Comparison of ENCODE assay signal across 8 mouse cellular contexts in the genomic region with DNA sequence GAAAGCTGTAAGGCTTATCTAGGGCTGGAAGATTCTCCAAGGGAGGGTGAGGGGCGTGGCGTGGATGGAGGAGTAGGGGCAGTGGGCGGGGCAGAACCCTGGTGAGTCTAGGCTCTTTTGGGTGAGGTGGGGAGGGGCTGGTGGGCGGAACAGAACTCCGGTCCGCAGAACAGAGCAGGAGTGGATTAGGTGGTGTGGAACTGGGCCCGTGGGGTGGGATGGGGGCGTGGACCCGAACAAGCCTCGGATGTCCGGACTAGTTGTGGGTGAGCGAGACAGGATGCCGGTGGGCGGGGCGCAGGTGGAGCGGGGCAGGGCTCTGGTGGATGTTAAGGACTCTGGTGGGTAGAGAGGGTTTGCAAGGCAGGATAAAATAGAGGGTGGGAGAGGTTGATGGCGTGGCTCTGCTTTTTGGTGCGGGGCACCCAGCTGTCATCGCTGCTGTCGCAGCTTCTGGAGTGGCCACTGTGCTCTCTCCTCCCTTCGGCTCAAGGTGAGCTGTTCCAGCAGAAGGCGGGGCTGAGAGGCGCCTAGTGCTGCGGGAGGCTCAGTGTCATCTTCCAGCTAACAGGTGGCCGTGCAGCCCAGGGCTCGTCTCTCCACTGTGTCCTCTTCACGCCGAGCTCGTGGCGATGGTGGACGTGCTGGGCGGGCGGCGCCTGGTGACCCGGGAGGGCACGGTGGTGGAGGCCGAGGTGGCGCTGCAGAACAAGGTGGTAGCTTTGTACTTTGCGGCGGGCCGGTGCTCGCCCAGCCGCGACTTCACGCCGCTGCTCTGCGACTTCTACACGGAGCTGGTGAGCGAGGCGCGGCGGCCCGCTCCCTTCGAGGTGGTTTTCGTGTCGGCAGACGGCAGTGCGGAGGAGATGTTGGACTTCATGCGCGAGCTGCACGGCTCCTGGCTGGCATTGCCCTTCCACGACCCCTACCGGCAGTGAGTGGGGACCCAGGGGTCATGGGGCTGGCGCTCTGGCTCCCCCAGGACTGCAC. TPM values are rescaled to one million over a fixed set of nuclear protein-coding genes. Genes with fewer than 3 reads are reported as not detected.
DNase-seq lines count a peak whose midpoint lies in the region; ATAC-seq lines count a peak whose summit lies in the region.

A gene (plus strand): TSS at position 332 of the 990 bp plus-strand sequence.

- peak within 1 kb of the TSS; percentile 67 for H3K9ac ChIP-seq in heart, embryonic 14.5 days (ENCODE audit: low read length)
- peak within 1 kb of the TSS; percentile 40 for H3K9ac ChIP-seq in kidney, embryonic 16.5 days (replicated peaks; ENCODE audit: low read length)

- H3K4me2 ChIP-seq in heart, embryonic 14.5 days (ENCODE audit: low read length) = peak within 1 kb of the TSS; percentile 100
- H3K4me2 ChIP-seq in kidney, embryonic 16.5 days (replicated peaks; ENCODE audit: low read depth, low read length) = peak within 1 kb of the TSS; percentile 76

- no peaks in the 10 kb centered on the region for H3K9me3 ChIP-seq in heart, embryonic 14.5 days (ENCODE audit: control insufficient read depth, low read length)
- no peaks in the 10 kb centered on the region for H3K9me3 ChIP-seq in kidney, embryonic 16.5 days (ENCODE audit: low read length)

- no peaks in the 10 kb centered on the region for H3K36me3 ChIP-seq in heart, embryonic 14.5 days (ENCODE audit: control insufficient read depth, insufficient read depth, low read length)
- no peaks in the 10 kb centered on the region for H3K36me3 ChIP-seq in kidney, embryonic 16.5 days (ENCODE audit: insufficient read depth, low read length)

- peaks cover 4 to 6% of the 10 kb centered on the region in 2 experiments; a peak in 2 of 4 replicates for H3K4me1 ChIP-seq in heart, embryonic 14.5 days (ENCODE audit: control insufficient read depth in 2 of 2, insufficient read depth in 2 of 2, low read length in 2 of 2)
- peaks cover 9% of the 10 kb centered on the region; the same call in 1 of the 2 replicates for H3K4me1 ChIP-seq in kidney, embryonic 16.5 days (ENCODE audit: insufficient read depth, low read length)

- WGBS in heart, embryonic 14.5 days = under 1% methylated on average over 64 of the region's 64 CpGs
- under 1% methylated on average over 64 of the region's 64 CpGs for WGBS in kidney, embryonic 16.5 days

- H3K27ac ChIP-seq in heart, embryonic 14.5 days (replicated peaks in 1 of 2; ENCODE audit: control insufficient read depth in 1 of 2, insufficient read depth in 1 of 2, low read depth in 2 of 2, low read length in 2 of 2) = no peak within 1 kb of the TSS
- H3K27ac ChIP-seq in kidney, embryonic 16.5 days (ENCODE audit: low read length) = no peak within 1 kb of the TSS

- H3K4me3 ChIP-seq in heart, embryonic 14.5 days (ENCODE audit: control insufficient read depth in 1 of 2, insufficient read depth in 1 of 2, low read depth in 1 of 2, low read length in 2 of 2) = peak within 1 kb of the TSS; percentile 48 to 55
- peak within 1 kb of the TSS; percentile 49 for H3K4me3 ChIP-seq in kidney, embryonic 16.5 days (ENCODE audit: low read length)

- DNase-seq in A20 (ENCODE audit: low read depth, low spot score) (peak; percentile 73), WW6 (ENCODE audit: low read depth, low spot score) (peak; percentile 46)
- DNase-seq in embryo, embryonic 9.5 days (ENCODE audit: extremely low spot score) = peak; percentile 65
- DNase-seq in lung, postnatal 14 days = peak; percentile 71
- DNase-seq in ovary, postnatal 36 days (ENCODE audit: low spot score) = peak; percentile 73
- DNase-seq in thymus, postnatal 36 days = peak; percentile 74 to 76

- peak; percentile 52 for ATAC-seq in heart, embryonic 14.5 days (ENCODE audit: insufficient number of reproducible peaks, insufficient read depth, low FRiP score, low read depth)
- ATAC-seq in kidney, embryonic 16.5 days (ENCODE audit: low FRiP score, low TSS enrichment) = peak; percentile 80

- peaks cover 14% of the 10 kb centered on the region for H3K27me3 ChIP-seq in heart, embryonic 14.5 days (ENCODE audit: control insufficient read depth, insufficient read depth, low read length)
- H3K27me3 ChIP-seq in kidney, embryonic 16.5 days (ENCODE audit: insufficient read depth, low read length) = peaks cover 6% of the 10 kb centered on the region; the same call in 1 of the 2 replicates

RNA-seq across cellular contexts. Expression of the gene that starts here (rescaled TPM):
- polyA plus RNA-seq in heart, embryonic 14.5 days (2014; fragmentation: Nextera tagmentation; extraction: Ambion mirVana) = 1.2 and 2.3 TPM in 2 replicates
- polyA plus RNA-seq in kidney, embryonic 16.5 days (2015; fragmentation: Nextera tagmentation; extraction: Ambion mirVana) = 1.1 and 1.2 TPM in 2 replicates
